Mouse (Mus musculus): ENCODE results near the gene Gm45618. TPM values are rescaled to one million over a fixed set of nuclear protein-coding genes. Genes with fewer than 3 reads are reported as not detected.

The Gm45618 gene
- total RNA-seq, 2 experiments from 2014 or later: not detected

DNA sequence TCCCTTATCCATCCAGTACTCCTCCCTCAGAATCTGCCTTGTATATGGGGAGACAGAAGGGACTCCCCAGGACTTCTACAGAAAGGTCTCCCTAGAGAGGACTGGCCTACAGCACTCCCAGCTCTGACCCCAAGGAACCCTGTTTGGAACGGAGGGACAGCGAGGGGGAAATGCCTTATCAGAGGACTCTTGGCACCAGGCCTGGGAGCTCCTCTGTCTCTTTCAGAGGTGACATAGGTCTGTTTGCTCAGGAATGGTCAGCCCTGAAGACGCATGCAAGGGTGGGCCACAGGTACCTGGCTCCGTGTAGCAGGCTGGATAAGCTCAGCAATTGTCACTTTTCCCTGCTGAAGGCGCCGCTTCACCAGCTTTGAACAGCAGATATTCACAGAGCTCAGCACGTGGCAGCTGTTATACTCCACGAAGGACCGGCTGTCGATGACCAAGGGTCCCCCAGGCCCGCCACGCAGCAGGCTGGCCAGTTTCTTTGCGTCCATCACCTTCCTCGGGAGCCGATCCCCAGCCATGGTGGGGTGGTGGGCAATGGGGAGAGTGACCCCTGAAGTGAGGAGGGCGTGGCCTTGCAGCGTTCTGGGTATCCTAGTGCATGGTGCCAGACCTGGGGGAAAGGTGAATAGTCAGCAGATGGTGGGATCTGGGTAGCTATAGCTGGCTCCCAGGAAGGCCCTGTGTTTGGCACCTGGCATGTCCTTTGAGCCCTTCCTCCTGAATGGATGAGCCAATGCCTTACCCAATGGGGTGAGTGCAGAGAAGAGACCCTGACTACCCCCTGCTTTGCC is 30.7 kb downstream of the Gm45618 start:
- Histone ChIP-seq H3K4me3 (no peak overlapping the region), H3K27ac (no peak overlapping the region)
- no peak for TF ChIP-seq CTCF (IDR thresholded peaks at IDR 0.05)
- intact Hi-C loops (cut with DNase I): loop anchor here (10.0 kb wide), 2 partner anchors 185 to 195 kb away; no protein-coding TSS in a partner anchor
- no peak for DNase-seq

GRCm38 (mm10) chr7:142088886-142089285 is 31.6 kb downstream of the Gm45618 start:
- no peak overlapping the region for H3K4me3 ChIP-seq
- TF ChIP-seq CTCF (IDR thresholded peaks at IDR 0.05): no peak
- DNase-seq: no peak
- no peak overlapping the region for H3K27ac ChIP-seq
- intact Hi-C loops (cut with DNase I): no loop called here

DNA sequence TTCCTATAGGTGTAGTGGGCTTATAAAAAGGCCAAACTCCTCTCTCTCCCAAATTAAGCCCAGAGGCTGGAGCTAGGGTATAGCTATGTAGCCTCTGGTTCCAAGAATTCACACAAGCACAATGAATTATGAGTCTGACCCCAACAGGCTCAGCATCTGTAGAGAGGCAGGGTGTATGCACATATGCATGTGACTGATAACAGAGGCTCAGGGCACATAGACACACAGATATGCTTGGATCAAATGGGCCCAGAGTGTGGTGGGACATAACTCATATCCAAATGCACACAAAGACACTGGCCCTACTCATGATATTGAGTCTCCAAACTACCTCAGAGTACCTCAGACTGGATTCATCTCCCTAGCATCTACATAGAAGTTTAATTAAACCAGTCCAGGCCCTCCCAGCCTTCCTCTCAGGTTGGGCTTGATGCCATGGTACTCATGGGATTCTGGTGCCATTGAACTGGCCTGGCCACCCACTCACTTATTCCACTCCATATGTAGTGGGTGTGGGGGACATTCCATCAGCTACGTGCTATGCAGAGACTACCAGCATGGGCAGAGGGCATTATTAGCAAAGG is 33.4 kb downstream of the Gm45618 start:
- Histone ChIP-seq H3K4me3 (no peak overlapping the region), H3K27ac (0 out of 2 replicates have a peak overlapping the region, but pooled peaks have one; percentile 2)
- TF ChIP-seq CTCF (IDR thresholded peaks at IDR 0.05): no peak
- intact Hi-C loops (cut with DNase I): no loop called here
- DNase-seq: no peak

DNA sequence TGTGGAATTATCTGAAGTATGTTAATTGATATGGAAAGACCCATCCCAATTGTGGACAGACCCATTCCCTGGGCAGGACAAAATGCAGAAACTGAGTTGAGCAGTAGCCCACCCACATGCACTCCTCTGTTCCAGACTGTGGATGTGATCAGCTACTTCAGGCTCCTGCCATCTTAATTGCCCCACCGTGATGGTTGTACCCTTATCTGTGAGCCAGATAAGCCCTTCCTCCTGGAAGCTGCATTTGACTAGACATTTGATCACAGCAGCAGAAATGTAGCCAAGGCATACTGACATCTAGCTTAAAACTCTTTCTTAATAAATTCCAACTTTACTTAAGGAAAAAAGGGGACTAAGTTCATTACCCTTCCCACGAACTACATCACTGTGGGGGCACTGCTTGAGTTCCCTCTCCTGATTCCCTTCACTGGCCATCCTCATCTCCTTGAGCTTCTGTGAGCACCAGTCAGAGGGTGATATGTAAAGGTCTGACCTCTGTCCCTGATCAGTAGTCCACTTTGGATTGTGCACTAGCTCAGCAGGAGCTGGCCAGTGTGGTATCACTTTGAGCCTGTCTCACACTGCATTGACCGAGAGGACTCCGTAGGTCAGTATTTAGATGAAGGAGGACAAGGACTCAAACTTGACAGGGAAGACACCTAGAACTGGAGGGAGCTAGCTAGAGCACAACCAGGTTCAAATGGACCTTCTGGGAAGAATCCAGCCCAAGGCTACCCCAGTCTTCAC is 34.2 kb downstream of the Gm45618 start:
- no peak for TF ChIP-seq CTCF (IDR thresholded peaks at IDR 0.05)
- intact Hi-C loops (cut with DNase I): no loop called here
- H3K4me3 ChIP-seq: no peak overlapping the region
- peak overlapping the region; percentile 84 for H3K27ac ChIP-seq
- no peak for DNase-seq

- DNase-seq: peak; percentile 92
- peak overlapping the region; percentile 84 for H3K27ac ChIP-seq
- TF ChIP-seq CTCF (IDR thresholded peaks at IDR 0.05): no peak
- H3K4me3 ChIP-seq: peak overlapping the region; percentile 28
- intact Hi-C loops (cut with DNase I): no loop called here
Measured at GRCm38 (mm10) chr7:142084820-142085219, 35.7 kb downstream of the Gm45618 start.

GRCm38 (mm10) chr7:142084395-142084794 is 36.1 kb downstream of the Gm45618 start:
- intact Hi-C loops (cut with DNase I): no loop called here
- peak; percentile 63 for DNase-seq
- peak overlapping the region; percentile 28 for H3K4me3 ChIP-seq
- peak; percentile 40 for TF ChIP-seq CTCF (IDR thresholded peaks at IDR 0.05)
- H3K27ac ChIP-seq: peak overlapping the region; percentile 84

- peak; percentile 79 for DNase-seq
- TF ChIP-seq CTCF (IDR thresholded peaks at IDR 0.05): no peak
- intact Hi-C loops (cut with DNase I): no loop called here
- Histone ChIP-seq H3K27ac (peak overlapping the region; percentile 84), H3K4me3 (peak overlapping the region; percentile 28; the same call in 1 of the 2 replicates)
Measured at GRCm38 (mm10) chr7:142083588-142084317, 36.8 kb downstream of the Gm45618 start.

GRCm38 (mm10) chr7:142082607-142083006 is 37.9 kb downstream of the Gm45618 start:
- H3K4me3 ChIP-seq: no peak overlapping the region
- intact Hi-C loops (cut with DNase I): no loop called here
- no peak for DNase-seq
- TF ChIP-seq CTCF (IDR thresholded peaks at IDR 0.05): no peak
- H3K27ac ChIP-seq: no peak overlapping the region

DNA sequence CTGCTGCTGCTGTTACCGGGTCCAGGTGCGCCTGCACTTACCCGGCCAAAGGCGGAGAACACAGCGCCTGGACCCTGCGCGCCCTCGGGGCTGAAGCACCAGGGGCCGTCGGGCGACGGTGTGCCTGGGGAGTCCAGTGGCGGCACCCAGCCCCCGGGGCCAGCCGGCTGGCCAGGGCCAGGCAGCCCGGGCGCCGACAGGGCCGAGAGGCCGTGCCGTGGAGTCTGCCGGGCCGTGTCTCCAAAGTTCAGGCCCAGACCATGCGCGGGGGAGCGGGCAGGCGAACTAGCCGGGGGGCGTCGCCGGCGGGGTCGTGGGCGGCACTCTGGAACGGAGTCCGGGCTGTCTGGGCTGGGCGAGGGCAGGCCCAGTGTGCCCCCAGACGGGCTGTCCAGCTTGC is 38.4 kb downstream of the Gm45618 start:
- intact Hi-C loops (cut with DNase I): no loop called here
- Histone ChIP-seq H3K27ac (no peak overlapping the region), H3K4me3 (no peak overlapping the region)
- no peak for TF ChIP-seq CTCF (IDR thresholded peaks at IDR 0.05)
- no peak for DNase-seq

DNA sequence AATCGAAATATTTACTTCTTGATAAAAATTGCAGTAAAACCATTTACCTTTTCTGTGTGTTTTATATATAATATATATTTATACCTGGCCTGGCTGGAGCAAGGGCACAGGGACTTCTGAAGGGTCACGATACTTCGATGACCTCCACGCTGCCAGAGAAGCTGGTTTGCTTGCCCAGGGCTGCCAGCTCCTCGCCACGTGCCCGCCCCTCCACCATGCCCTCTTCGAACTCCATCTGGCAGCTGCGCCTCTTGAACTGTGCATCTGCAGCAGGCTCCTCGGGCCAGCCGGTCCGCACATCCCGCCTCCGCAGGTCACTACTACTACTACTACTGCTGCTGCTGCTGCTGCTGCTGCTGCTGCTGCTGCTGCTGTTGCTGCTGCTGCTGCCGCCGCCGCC is 38.8 kb downstream of the Gm45618 start:
- Histone ChIP-seq H3K4me3 (no peak overlapping the region), H3K27ac (no peak overlapping the region)
- peak; percentile 48 for DNase-seq
- intact Hi-C loops (cut with DNase I): no loop called here
- TF ChIP-seq CTCF (IDR thresholded peaks at IDR 0.05): no peak

GRCm38 (mm10) chr7:142080876-142081275 is 39.7 kb downstream of the Gm45618 start:
- H3K27ac ChIP-seq: peak overlapping the region; percentile 35; the same call in 1 of the 2 replicates
- H3K4me3 ChIP-seq: no peak overlapping the region
- intact Hi-C loops (cut with DNase I): no loop called here
- DNase-seq: no peak
- no peak for TF ChIP-seq CTCF (IDR thresholded peaks at IDR 0.05)

DNA sequence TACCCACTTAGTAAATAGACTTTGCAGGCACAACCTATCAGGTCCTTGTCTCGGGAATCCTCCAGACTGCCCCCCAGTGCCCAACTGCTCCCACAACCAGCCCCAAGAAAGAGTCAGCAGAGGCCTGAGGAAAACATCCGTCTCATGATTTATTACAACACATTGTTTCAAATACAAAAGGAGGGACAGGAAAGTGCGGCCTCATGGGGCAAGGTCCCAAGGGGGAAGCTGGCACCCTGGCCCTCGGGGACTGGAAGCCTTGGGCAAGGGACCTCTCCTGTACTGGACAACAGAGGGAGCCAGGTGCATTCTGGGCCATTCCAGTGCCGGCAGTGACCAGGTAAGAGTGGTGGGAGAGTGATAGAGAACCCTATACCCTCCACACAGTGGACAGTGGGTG is 41.2 kb downstream of the Gm45618 start:
- DNase-seq: no peak
- H3K27ac ChIP-seq: peak overlapping the region; percentile 24; the same call in 1 of the 2 replicates
- H3K4me3 ChIP-seq: no peak overlapping the region
- TF ChIP-seq CTCF (IDR thresholded peaks at IDR 0.05): no peak
- intact Hi-C loops (cut with DNase I): no loop called here

Measured in gastrocnemius, adult 2 months (tissue).